Mouse (Mus musculus): ENCODE measurements around the gene Tle2. TPM values are rescaled to one million over a fixed set of nuclear protein-coding genes. Genes with fewer than 3 reads are reported as not detected.

Tle2 gene
- total and polyA plus RNA-seq, 3 experiments = 0.19 to 2.4 TPM; not detected in 1

DNA sequence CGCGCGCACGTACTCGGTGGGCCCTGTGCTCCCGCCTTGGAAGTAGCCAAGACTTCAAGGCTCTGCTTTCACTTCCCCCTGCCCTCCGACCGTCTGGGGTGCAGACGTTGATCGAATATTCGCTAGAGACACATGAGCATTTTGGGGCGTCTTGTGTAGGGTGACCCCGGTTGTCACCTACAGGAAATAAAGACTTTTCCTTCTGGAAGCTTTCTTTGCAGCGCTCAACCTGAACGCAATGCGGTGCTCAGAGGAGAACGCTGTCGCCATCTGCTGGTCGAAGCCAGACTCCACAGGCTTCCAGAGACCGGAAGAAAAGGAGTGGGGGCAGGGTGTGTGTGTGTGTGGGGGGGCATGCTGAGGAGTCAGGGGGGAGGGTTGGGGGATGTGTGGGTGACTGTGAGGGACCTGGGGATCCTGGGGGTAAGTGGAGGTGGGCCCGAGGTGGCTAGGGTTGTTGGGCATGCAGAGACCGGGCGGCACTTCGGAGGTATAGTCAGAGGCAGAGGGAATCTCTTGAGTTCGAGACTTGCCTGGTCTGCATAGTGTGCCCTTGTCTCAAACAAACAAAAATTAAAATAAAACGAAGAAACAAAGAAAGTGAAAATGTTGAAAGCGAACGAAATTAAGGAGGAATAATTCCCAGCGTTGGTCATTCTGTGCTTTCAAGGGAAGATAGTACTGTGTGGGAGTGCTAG is 30.8 kb downstream of the Tle2 start (continued):
- TF ChIP-seq TAL1 (IDR thresholded peaks at IDR 0.05; ENCODE audit: low read length) (no peak), MXI1 (IDR thresholded peaks at IDR 0.05; ENCODE audit: low read depth, low read length) (peak; percentile 81), RCOR1 (IDR thresholded peaks at IDR 0.05; ENCODE audit: low read depth, low read length) (peak; percentile 26; the same call in 1 of the 2 replicates), EP300 (IDR thresholded peaks at IDR 0.05; ENCODE audit: low read depth in 1 of 2, low read length in 2 of 2) (peak; percentile 21 to 60; a peak in 2 of 4 replicates)

DNA sequence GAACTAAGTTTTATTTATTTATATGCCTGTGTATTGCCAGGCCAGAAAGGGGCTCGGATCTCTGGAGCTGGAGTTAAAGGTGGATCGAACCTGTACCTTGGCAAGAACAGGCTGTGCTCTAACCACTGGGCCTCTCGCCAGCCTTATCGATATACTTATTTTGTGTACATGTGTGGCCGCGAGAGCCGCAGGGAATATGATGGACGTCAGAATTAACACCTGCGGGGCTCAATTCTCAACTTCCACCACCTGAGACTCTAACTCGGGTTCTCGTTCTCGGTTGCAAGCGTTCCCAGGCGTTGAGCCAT is 31.3 kb downstream of the Tle2 start:
- peak overlapping the region; percentile 91 for H3K27ac ChIP-seq (ENCODE audit: control insufficient read depth, low read depth, low read length)
- peak overlapping the region; percentile 67 to 79 for H3K4me3 ChIP-seq (ENCODE audit: control insufficient read depth in 1 of 2, insufficient read depth in 1 of 2, low read depth in 2 of 2, low read length in 2 of 2)
- peak overlapping the region; percentile 76 for H3K9ac ChIP-seq (ENCODE audit: control insufficient read depth, low read depth, low read length, poor library complexity, severe bottlenecking)
- no peaks in the 10 kb centered on the region for H3K27me3 ChIP-seq (ENCODE audit: control insufficient read depth in 1 of 2, insufficient read depth in 2 of 2, low read length in 2 of 2)
- no peak for TF ChIP-seq MEF2A (IDR thresholded peaks at IDR 0.05; ENCODE audit: extremely low read depth, insufficient replicate concordance, low read depth, low read length, poor library complexity, severe bottlenecking)
- peak; percentile 81 for TF ChIP-seq CHD1 (IDR thresholded peaks at IDR 0.05; ENCODE audit: low read depth, low read length)
- no peak for TF ChIP-seq SIN3A (IDR thresholded peaks at IDR 0.05; ENCODE audit: low read length)
- no peak for DNase-seq (ENCODE audit: low read depth, low spot score)
- peaks cover 7 to 20% of the 10 kb centered on the region in 2 experiments; a peak in 3 of 4 replicates for H3K4me1 ChIP-seq (ENCODE audit: control insufficient read depth in 1 of 2, insufficient read depth in 2 of 2, low read length in 2 of 2)
- no peaks in the 10 kb centered on the region for H3K9me3 ChIP-seq (replicated peaks; ENCODE audit: insufficient read depth, low read length)
- no peaks in the 10 kb centered on the region; the same call in 1 of the 2 replicates for H3K79me2 ChIP-seq (ENCODE audit: control insufficient read depth, insufficient read depth, low read length, poor library complexity)
- peaks cover 0 to 18% of the 10 kb centered on the region in 2 experiments; a peak in 2 of 4 replicates for H3K36me3 ChIP-seq (ENCODE audit: control insufficient read depth in 1 of 2, insufficient read depth in 2 of 2, low read length in 2 of 2)

DNA sequence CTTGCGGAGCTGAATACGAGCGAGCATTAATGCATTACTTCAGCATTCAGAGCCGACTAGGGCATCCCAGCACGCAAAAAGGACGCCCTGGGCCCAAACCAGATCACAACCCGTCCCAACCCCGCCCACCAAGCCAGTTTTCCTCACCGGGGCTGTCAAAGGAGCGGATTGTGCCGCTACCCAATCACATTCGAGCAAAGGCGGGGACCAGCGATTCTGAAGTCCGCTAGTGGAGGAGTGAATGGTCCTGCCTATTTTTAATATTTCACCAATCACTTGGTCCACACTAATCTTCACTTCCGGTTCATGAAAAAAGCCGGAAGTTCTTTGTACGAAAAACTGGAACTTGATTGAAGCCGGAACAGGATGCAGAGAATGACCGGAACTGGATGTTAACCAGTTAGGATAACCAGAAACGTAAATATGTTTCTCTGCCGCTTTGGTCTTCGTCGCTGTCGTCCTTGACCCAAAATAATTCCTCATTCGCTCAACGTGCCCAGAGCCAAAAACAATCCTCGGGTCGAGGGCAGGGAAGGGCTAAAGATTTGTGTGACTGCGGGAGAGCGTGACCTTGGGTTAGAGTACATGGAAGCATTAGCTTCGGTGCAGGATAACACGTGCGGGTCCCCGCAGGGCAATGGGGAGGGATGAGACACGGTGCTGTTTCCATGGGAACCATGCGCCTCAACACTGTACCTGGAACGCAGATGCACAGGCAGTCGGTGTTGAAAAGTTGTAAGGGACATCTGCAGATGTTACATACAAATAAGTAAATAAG is 31.8 kb downstream of the Tle2 start, which contains the start of gene BC025920:
Gene BC025920, plus strand, starts transcription at position 297 of the 778 bp plus-strand sequence.
- peaks cover 7 to 20% of the 10 kb centered on the region in 2 experiments; a peak in 3 of 4 replicates for H3K4me1 ChIP-seq (ENCODE audit: control insufficient read depth in 1 of 2, insufficient read depth in 2 of 2, low read length in 2 of 2)
- peak within 1 kb of the TSS; percentile 76 for H3K9ac ChIP-seq (ENCODE audit: control insufficient read depth, low read depth, low read length, poor library complexity, severe bottlenecking)
- H3K27ac ChIP-seq (ENCODE audit: control insufficient read depth, low read depth, low read length) = peak within 1 kb of the TSS; percentile 91
- H3K79me2 ChIP-seq (ENCODE audit: control insufficient read depth, insufficient read depth, low read length, poor library complexity) = no peaks in the 10 kb centered on the region; the same call in 1 of the 2 replicates
- peaks cover 0 to 18% of the 10 kb centered on the region in 2 experiments; a peak in 2 of 4 replicates for H3K36me3 ChIP-seq (ENCODE audit: control insufficient read depth in 1 of 2, insufficient read depth in 2 of 2, low read length in 2 of 2)
- peak; percentile 99 for DNase-seq (ENCODE audit: low read depth, low spot score)
- H3K27me3 ChIP-seq (ENCODE audit: control insufficient read depth in 1 of 2, insufficient read depth in 2 of 2, low read length in 2 of 2) = no peaks in the 10 kb centered on the region
- peak within 1 kb of the TSS; percentile 67 to 82 for H3K4me3 ChIP-seq (ENCODE audit: control insufficient read depth in 1 of 2, insufficient read depth in 1 of 2, low read depth in 2 of 2, low read length in 2 of 2)
- H3K9me3 ChIP-seq (replicated peaks; ENCODE audit: insufficient read depth, low read length) = no peaks in the 10 kb centered on the region
- TF ChIP-seq ZC3H11A (IDR thresholded peaks at IDR 0.05; ENCODE audit: low read depth, low read length) = no peak
- TF ChIP-seq POLR2AphosphoS2 (IDR thresholded peaks at IDR 0.05; ENCODE audit: low read length) = peak; percentile 77; the same call in 1 of the 2 replicates
- no peak for TF ChIP-seq NRF1 (IDR thresholded peaks at IDR 0.05; ENCODE audit: insufficient read depth, low read depth, low read length, poor library complexity, severe bottlenecking)
- no peak for TF ChIP-seq BHLHE40 (IDR thresholded peaks at IDR 0.05; ENCODE audit: borderline replicate concordance, low read depth, low read length)
- no peak for TF ChIP-seq POLR2AphosphoS5 (IDR thresholded peaks at IDR 0.05; ENCODE audit: borderline replicate concordance, low read depth, low read length)
- no peak for TF ChIP-seq MEF2A (IDR thresholded peaks at IDR 0.05; ENCODE audit: extremely low read depth, insufficient replicate concordance, low read depth, low read length, poor library complexity, severe bottlenecking)
- TF ChIP-seq MAFK (IDR thresholded peaks at IDR 0.05; ENCODE audit: borderline replicate concordance, low read depth, low read length) = no peak
- TF ChIP-seq CHD1 (IDR thresholded peaks at IDR 0.05; ENCODE audit: low read depth, low read length) = no peak
- TF ChIP-seq MYB (IDR thresholded peaks at IDR 0.05; ENCODE audit: low read depth, low read length) = no peak
- TF ChIP-seq RAD21 (IDR thresholded peaks at IDR 0.05; ENCODE audit: low read depth, low read length) = no peak
- TF ChIP-seq ELF1 (IDR thresholded peaks at IDR 0.05; ENCODE audit: low read depth, low read length) = peak; percentile 98
- TF ChIP-seq CHD2 (IDR thresholded peaks at IDR 0.05; ENCODE audit: low read length) = peak; percentile 84
- TF ChIP-seq TCF12 (IDR thresholded peaks at IDR 0.05; ENCODE audit: low read depth, low read length) = no peak; the same call in 1 of the 2 replicates
- TF ChIP-seq MYC (IDR thresholded peaks at IDR 0.05; ENCODE audit: low read depth, low read length) = peak; percentile 88
- TF ChIP-seq USF2 (IDR thresholded peaks at IDR 0.05; ENCODE audit: borderline replicate concordance in 1 of 2, insufficient read depth in 1 of 2, low read depth in 1 of 2, low read length in 2 of 2) = no peak
- no peak for TF ChIP-seq JUND (IDR thresholded peaks at IDR 0.05; ENCODE audit: low read depth, low read length)
- peak; percentile 66; the same call in 1 of the 2 replicates for TF ChIP-seq ETS1 (IDR thresholded peaks at IDR 0.05; ENCODE audit: low read depth, low read length)
- peak; percentile 48 for TF ChIP-seq NELFE (IDR thresholded peaks at IDR 0.05; ENCODE audit: low read depth, low read length)
- TF ChIP-seq CTCF (IDR thresholded peaks at IDR 0.05 in 2 of 3, conservative IDR thresholded peaks at IDR 0.05 in 1 of 3; ENCODE audit: control insufficient read depth in 1 of 3, insufficient read depth in 1 of 3, low read depth in 2 of 3, low read length in 3 of 3, poor library complexity in 1 of 3, severe bottlenecking in 1 of 3) = no peak
- no peak for TF ChIP-seq SMC3 (IDR thresholded peaks at IDR 0.05; ENCODE audit: low read depth, low read length)

Measured in MEL (cell line).